Mouse (Mus musculus) large intestine, adult 2 months (tissue): Measurements from ENCODE around the gene Dcbld2. TPM values are rescaled to one million over a fixed set of nuclear protein-coding genes. Genes with fewer than 3 reads are reported as not detected.

ENCODE experiments used
- DNase-seq: peaks from one replicate; pipeline ENCODE4 v3.0.0-alpha.2; 2012; ENCODE audit warnings: low read depth, low spot score
- WGBS: fragments of 180-500 bp; shearing (Covaris S2); methylation state at CpG from one replicate; pipeline ENCODE4 v1.1.7; 2018; 5-methylcytosine and 5-hydroxymethylcytosine counted together
- polyA plus RNA-seq: library from polyadenylated mRNA; depleted of rRNA; stranded (reverse); fragments of >200 nt; gene quantifications from 2 replicates; pipeline ENCODE4 v1.2.3, GENCODE M21; 2012

The Dcbld2 gene
- polyA plus RNA-seq, 1 experiment: 3.7 TPM

- WGBS: 87% methylated on average over 4 of the region's 4 CpGs
- no peak for DNase-seq
Measured at GRCm38 (mm10) chr16:58479898-58480448, 71.7 kb downstream of the Dcbld2 start.

- WGBS: 75% methylated on average over 9 of the region's 9 CpGs
- DNase-seq: no peak
Measured at GRCm38 (mm10) chr16:58481219-58481905, 73.1 kb downstream of the Dcbld2 start.

- no peak for DNase-seq
- WGBS: 72% methylated on average over 5 of the region's 5 CpGs
Measured at GRCm38 (mm10) chr16:58481906-58482270, 73.6 kb downstream of the Dcbld2 start.

GRCm38 (mm10) chr16:58482296-58482695, 74.1 kb downstream of the Dcbld2 start:
- WGBS: 55% methylated on average over 3 of the region's 3 CpGs
- no peak for DNase-seq

- no peak for DNase-seq
- 87% methylated on average over 6 of the region's 6 CpGs for WGBS
Measured at GRCm38 (mm10) chr16:58487861-58488260, 79.6 kb downstream of the Dcbld2 start.

GRCm38 (mm10) chr16:58496791-58497190, 88.5 kb downstream of the Dcbld2 start:
- no peak for DNase-seq

- WGBS: 72% methylated on average over 9 of the region's 9 CpGs
- DNase-seq: no peak
Measured at GRCm38 (mm10) chr16:58497886-58498713, 89.9 kb downstream of the Dcbld2 start.

- DNase-seq: no peak
- WGBS: 54% methylated on average over 1 of the region's 1 CpGs
Measured at GRCm38 (mm10) chr16:58499172-58499584, 90.9 kb downstream of the Dcbld2 start.

GRCm38 (mm10) chr16:58499650-58500049, 91.4 kb downstream of the Dcbld2 start:
- no peak for DNase-seq
- 85% methylated on average over 5 of the region's 5 CpGs for WGBS

- no peak for DNase-seq
- WGBS: 20% methylated on average over 6 of the region's 6 CpGs
Measured at GRCm38 (mm10) chr16:58501760-58502301, 93.6 kb downstream of the Dcbld2 start.

GRCm38 (mm10) chr16:58502566-58502965, 94.3 kb downstream of the Dcbld2 start:
- WGBS: 49% methylated on average over 6 of the region's 6 CpGs

GRCm38 (mm10) chr16:58504945-58505344, 96.7 kb downstream of the Dcbld2 start:
- no peak for DNase-seq

More at GRCm38 (mm10) chr16:58502566-58502965, 94.3 kb downstream of the Dcbld2 start:
- no peak for DNase-seq

GRCm38 (mm10) chr16:58512181-58512761, 104.0 kb downstream of the Dcbld2 start:
- no peak for DNase-seq
- 8% methylated on average over 9 of the region's 9 CpGs for WGBS

- WGBS: 35% methylated on average over 3 of the region's 3 CpGs
- no peak for DNase-seq
Measured at GRCm38 (mm10) chr16:58512887-58513286, 104.6 kb downstream of the Dcbld2 start.

GRCm38 (mm10) chr16:58513755-58514154, 105.5 kb downstream of the Dcbld2 start:
- WGBS: 51% methylated on average over 6 of the region's 6 CpGs

GRCm38 (mm10) chr16:58514565-58514964, 106.3 kb downstream of the Dcbld2 start:
- DNase-seq: no peak
- 70% methylated on average over 9 of the region's 9 CpGs for WGBS

More at GRCm38 (mm10) chr16:58513755-58514154, 105.5 kb downstream of the Dcbld2 start:
- no peak for DNase-seq

GRCm38 (mm10) chr16:58516161-58516560, 107.9 kb downstream of the Dcbld2 start:
- DNase-seq: no peak
- 83% methylated on average over 2 of the region's 2 CpGs for WGBS

GRCm38 (mm10) chr16:58516960-58517798, 108.9 kb downstream of the Dcbld2 start:
- WGBS: 75% methylated on average over 7 of the region's 7 CpGs
- no peak for DNase-seq
